Mouse (Mus musculus): ENCODE data around the gene Trpc7. TPM values are rescaled to one million over a fixed set of nuclear protein-coding genes. Genes with fewer than 3 reads are reported as not detected.
A peak's percentile ranks its signal among the peaks of the same experiment; 100 is the strongest.

Trpc7 gene
- polyA plus RNA-seq, 1 experiment from 2014 or later, result not detected

DNA sequence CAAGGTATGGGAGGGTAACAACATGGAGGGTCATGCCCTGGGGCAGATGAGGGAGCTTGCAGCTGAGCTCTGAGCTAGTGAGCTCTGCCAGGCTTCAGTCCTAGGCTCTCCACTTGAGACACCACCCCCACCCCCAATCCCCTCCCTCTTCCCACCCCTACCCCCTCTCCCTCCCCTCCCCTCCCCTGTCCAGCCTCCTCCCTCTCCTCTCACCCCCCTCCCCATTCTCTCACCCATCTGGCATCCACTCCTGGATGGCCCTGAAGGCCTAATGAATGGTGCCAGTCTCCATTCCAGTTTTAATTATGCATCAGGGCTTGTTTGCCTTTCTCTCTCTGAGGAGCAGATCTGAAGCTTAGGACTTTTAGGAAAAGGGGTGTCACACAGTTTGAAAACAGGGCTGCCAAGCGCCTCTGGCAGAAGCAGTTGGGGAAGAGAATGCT is 125.6 kb downstream of the Trpc7 start:
- H3K36me3 ChIP-seq (ENCODE audit: insufficient read depth, low read length), result no peaks in the 10 kb centered on the region
- H3K4me2 ChIP-seq (replicated peaks; ENCODE audit: low read depth, low read length), result no peak overlapping the region
- 37% methylated on average over 1 of the region's 1 CpGs for WGBS
- no peak for DNase-seq (ENCODE audit: low spot score)
- H3K4me3 ChIP-seq (ENCODE audit: low read depth, low read length), result no peak overlapping the region
- H3K4me1 ChIP-seq (ENCODE audit: insufficient read depth, low read depth, low read length), result 0 out of 2 replicates have a peak, but pooled peaks cover 2% of the 10 kb centered on the region
- TF ChIP-seq EP300 (IDR thresholded peaks at IDR 0.05), result no peak
- TF ChIP-seq CTCF (IDR thresholded peaks at IDR 0.05), result no peak
- H3K9ac ChIP-seq (replicated peaks; ENCODE audit: low read depth), result no peak overlapping the region
- H3K9me3 ChIP-seq (ENCODE audit: low read length), result no peaks in the 10 kb centered on the region
- no peaks in the 10 kb centered on the region for H3K27me3 ChIP-seq (replicated peaks; ENCODE audit: insufficient read depth, low read length)
- ATAC-seq, result no peak
- no peak overlapping the region for H3K27ac ChIP-seq (ENCODE audit: low read length)

DNA sequence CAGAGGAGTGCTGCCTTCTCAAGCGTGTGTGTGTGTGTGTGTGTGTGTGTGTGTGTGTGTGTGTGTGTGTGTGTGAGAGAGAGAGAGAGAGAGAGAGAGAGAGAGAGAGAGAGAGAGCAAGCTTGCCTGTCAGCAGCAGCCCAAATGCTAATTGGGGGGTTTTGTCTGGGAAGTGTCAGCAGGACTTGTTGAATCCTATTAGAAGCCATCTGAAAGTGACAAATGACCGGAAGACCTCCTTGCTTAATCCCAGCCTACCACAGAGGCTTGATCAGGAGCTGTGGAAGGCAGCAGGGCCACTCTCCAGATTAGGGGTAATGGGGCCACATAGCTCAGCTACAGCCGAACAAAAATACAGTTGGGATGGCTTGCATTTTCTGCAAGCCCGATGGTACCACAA is 126.4 kb downstream of the Trpc7 start:
- Histone ChIP-seq H3K27me3 (replicated peaks; ENCODE audit: insufficient read depth, low read length) (no peaks in the 10 kb centered on the region), H3K36me3 (ENCODE audit: insufficient read depth, low read length) (no peaks in the 10 kb centered on the region), H3K27ac (ENCODE audit: low read length) (no peak overlapping the region), H3K4me3 (ENCODE audit: low read depth, low read length) (no peak overlapping the region), H3K4me2 (replicated peaks; ENCODE audit: low read depth, low read length) (no peak overlapping the region), H3K9ac (replicated peaks; ENCODE audit: low read depth) (no peak overlapping the region), H3K4me1 (ENCODE audit: insufficient read depth, low read depth, low read length) (0 out of 2 replicates have a peak, but pooled peaks cover 4% of the 10 kb centered on the region), H3K9me3 (ENCODE audit: low read length) (no peaks in the 10 kb centered on the region)
- no peak for TF ChIP-seq EP300 (IDR thresholded peaks at IDR 0.05)
- no peak for TF ChIP-seq CTCF (IDR thresholded peaks at IDR 0.05)
- WGBS, result 38% methylated on average over 4 of the region's 4 CpGs
- ATAC-seq (no peak), DNase-seq (ENCODE audit: low spot score) (no peak)

DNA sequence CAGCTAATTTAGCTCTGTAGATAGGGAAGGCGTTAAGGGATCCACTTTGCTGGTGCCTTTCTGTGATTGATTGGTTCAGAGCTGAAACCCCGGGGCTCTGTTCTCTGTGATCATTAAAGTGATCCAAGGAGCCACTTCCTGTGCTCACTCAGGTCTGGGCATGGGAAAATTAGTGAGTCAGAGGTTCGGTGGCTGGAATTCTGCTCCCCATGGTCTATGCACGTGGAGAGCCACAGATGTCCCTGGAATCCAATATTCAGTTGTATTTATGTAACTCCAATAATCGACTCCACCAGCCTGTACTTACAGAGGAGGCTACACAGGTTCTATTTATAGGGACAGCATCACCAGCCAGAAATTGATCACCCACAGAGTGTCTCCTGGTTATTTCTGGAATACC is 129.6 kb downstream of the Trpc7 start:
- Histone ChIP-seq H3K27ac (ENCODE audit: low read length) (no peak overlapping the region), H3K9ac (replicated peaks; ENCODE audit: low read depth) (no peak overlapping the region), H3K4me2 (replicated peaks; ENCODE audit: low read depth, low read length) (no peak overlapping the region), H3K4me3 (ENCODE audit: low read depth, low read length) (no peak overlapping the region), H3K9me3 (ENCODE audit: low read length) (no peaks in the 10 kb centered on the region), H3K4me1 (ENCODE audit: insufficient read depth, low read depth, low read length) (0 out of 2 replicates have a peak, but pooled peaks cover 4% of the 10 kb centered on the region), H3K36me3 (ENCODE audit: insufficient read depth, low read length) (no peaks in the 10 kb centered on the region), H3K27me3 (replicated peaks; ENCODE audit: insufficient read depth, low read length) (no peaks in the 10 kb centered on the region)
- no peak for ATAC-seq
- DNase-seq (ENCODE audit: low spot score), result no peak
- WGBS, result 33% methylated on average over 5 of the region's 5 CpGs
- no peak for TF ChIP-seq CTCF (IDR thresholded peaks at IDR 0.05)
- TF ChIP-seq EP300 (IDR thresholded peaks at IDR 0.05), result no peak

DNA sequence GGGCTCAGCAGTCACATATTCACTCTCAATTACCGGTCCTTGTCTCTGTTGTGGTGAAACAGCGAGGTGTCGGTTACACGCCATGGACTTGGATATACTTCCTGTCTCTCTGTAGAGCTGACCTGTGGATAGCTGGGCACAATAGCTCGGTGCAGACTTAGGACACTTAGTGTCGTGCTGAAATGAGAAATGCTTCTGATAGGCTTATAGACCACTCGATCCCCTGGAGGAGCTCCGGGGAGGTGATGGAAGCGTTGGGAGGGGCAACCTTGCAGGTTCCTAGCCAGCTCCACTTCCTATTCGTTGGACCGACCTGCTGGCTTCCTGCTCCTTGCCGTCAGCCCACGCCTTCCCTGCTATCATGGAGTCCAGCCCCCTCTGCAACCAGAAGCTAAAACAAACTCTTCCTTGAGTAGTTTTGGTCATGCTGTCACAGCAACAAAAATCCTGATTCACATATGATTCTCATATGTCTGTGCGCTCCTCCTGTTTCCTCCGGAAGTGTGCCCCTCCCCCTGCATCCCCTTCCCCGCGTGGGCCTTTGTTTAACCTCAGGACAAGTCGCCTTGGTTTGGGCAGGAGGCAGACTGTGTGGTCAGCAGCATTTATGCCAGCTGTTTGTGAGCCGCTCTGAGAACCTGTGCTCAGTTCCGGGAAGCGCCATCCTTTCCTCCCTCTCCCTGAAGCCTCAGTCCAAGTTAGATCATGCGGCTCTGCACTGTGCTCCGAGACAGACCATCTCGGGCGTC is 130.3 kb downstream of the Trpc7 start:
- no peak overlapping the region; the same call in 1 of the 2 replicates for H3K27ac ChIP-seq (ENCODE audit: low read length)

DNA sequence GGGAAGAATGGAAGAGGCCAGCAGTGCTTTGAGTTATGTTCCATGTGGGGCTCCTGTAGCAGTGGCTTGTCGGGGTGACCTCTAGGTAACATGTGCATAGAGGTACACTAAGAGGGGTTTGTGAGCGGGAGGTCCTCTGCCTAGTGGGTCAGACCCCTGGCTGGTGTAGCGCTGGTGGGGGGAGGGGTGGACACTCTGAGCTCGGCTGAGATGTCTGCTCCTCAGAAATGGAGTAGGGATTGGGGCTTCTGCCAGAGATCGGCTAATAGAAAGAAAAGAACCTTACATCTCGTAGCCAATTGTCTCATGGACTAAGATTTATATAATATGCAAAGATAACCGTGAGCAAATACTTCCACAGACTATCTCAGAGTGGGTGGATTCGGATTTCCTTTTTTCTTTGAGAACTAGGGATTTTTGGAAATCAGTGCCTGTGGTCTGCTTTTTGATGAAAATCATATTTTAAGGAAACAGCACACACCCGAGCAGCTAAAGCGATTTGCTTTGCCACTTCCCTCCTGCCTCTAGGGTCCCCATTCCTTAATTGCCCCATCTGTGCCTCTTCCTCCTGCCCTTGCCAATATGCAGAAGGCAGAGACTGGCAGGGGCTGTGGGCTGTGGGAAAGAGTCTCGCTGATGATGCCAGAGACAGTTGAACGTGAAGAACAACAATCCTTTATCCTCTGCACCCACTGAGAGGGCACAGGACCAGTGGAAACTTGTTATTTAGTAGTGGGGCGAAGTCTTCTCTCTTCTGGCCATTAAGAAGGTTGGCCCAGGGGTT is 133.2 kb downstream of the Trpc7 start:
- ATAC-seq (no peak), DNase-seq (ENCODE audit: low spot score) (no peak)
- Histone ChIP-seq H3K4me3 (ENCODE audit: low read depth, low read length) (no peak overlapping the region), H3K4me2 (replicated peaks; ENCODE audit: low read depth, low read length) (no peak overlapping the region), H3K36me3 (ENCODE audit: insufficient read depth, low read length) (no peaks in the 10 kb centered on the region), H3K27me3 (replicated peaks; ENCODE audit: insufficient read depth, low read length) (no peaks in the 10 kb centered on the region), H3K9ac (replicated peaks; ENCODE audit: low read depth) (no peak overlapping the region), H3K27ac (ENCODE audit: low read length) (no peak overlapping the region), H3K9me3 (ENCODE audit: low read length) (no peaks in the 10 kb centered on the region), H3K4me1 (ENCODE audit: insufficient read depth, low read depth, low read length) (0 out of 2 replicates have a peak, but pooled peaks cover 4% of the 10 kb centered on the region)
- WGBS, result 40% methylated on average over 13 of the region's 13 CpGs
- no peak for TF ChIP-seq EP300 (IDR thresholded peaks at IDR 0.05)
- TF ChIP-seq CTCF (IDR thresholded peaks at IDR 0.05), result no peak

More for the DNA sequence above, 130.3 kb downstream of the Trpc7 start:
- no peaks in the 10 kb centered on the region for H3K36me3 ChIP-seq (ENCODE audit: insufficient read depth, low read length)
- no peak overlapping the region for H3K9ac ChIP-seq (replicated peaks; ENCODE audit: low read depth)
- TF ChIP-seq CTCF (IDR thresholded peaks at IDR 0.05) (no peak), EP300 (IDR thresholded peaks at IDR 0.05) (no peak)
- peak overlapping the region; percentile 52 for H3K4me2 ChIP-seq (replicated peaks; ENCODE audit: low read depth, low read length)
- H3K9me3 ChIP-seq (ENCODE audit: low read length), result no peaks in the 10 kb centered on the region
- H3K27me3 ChIP-seq (replicated peaks; ENCODE audit: insufficient read depth, low read length), result no peaks in the 10 kb centered on the region
- DNase-seq (ENCODE audit: low spot score) (peak; percentile 58), ATAC-seq (peak; percentile 78)
- 0 out of 2 replicates have a peak, but pooled peaks cover 4% of the 10 kb centered on the region for H3K4me1 ChIP-seq (ENCODE audit: insufficient read depth, low read depth, low read length)
- 17% methylated on average over 25 of the region's 25 CpGs for WGBS
- H3K4me3 ChIP-seq (ENCODE audit: low read depth, low read length), result peak overlapping the region; percentile 10; the same call in 1 of the 2 replicates

DNA sequence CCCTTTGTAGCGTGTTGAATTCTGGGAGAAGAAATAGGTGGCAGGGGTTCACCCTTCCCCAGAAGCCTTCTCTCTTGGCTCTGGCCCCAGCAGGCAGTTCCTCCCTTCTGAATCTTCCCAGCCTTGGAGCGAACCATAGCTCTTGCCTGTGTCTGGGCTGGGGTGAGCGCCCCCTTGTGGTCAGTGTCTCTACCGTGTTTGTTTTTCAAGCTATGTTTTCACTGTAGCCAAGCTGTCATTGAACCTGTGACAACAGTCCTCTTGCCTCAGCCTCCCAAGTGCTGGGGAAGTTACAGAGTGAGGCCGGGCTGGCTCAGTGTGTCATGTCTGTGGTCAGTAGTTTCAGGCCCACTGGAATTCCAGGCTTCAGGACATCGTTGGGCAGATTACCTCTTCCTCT is 137.3 kb downstream of the Trpc7 start:
- Histone ChIP-seq H3K27ac (ENCODE audit: low read length) (no peak overlapping the region), H3K27me3 (replicated peaks; ENCODE audit: insufficient read depth, low read length) (peaks cover 8% of the 10 kb centered on the region; the same call in 1 of the 2 replicates), H3K4me3 (ENCODE audit: low read depth, low read length) (no peak overlapping the region), H3K4me1 (ENCODE audit: insufficient read depth, low read depth, low read length) (peaks cover 9% of the 10 kb centered on the region; the same call in 1 of the 2 replicates), H3K9me3 (ENCODE audit: low read length) (no peaks in the 10 kb centered on the region), H3K36me3 (ENCODE audit: insufficient read depth, low read length) (no peaks in the 10 kb centered on the region), H3K9ac (replicated peaks; ENCODE audit: low read depth) (no peak overlapping the region), H3K4me2 (replicated peaks; ENCODE audit: low read depth, low read length) (no peak overlapping the region)
- ATAC-seq (peak; percentile 59), DNase-seq (ENCODE audit: low spot score) (peak; percentile 88)
- 19% methylated on average over 6 of the region's 6 CpGs for WGBS
- TF ChIP-seq CTCF (IDR thresholded peaks at IDR 0.05), result peak; percentile 93
- TF ChIP-seq EP300 (IDR thresholded peaks at IDR 0.05), result no peak

Measured in lung, postnatal 0 days (tissue).